Mouse (Mus musculus) midbrain, embryonic 15.5 days (tissue): ENCODE measurements around the gene Nlgn2. TPM values are rescaled to one million over a fixed set of nuclear protein-coding genes. Genes with fewer than 3 reads are reported as not detected.
"Not testable (repeated sequence)": the region's sequence is repeated elsewhere in the genome, so short reads cannot be mapped to it uniquely, and the experiment has no call there.

ENCODE experiments used
- ATAC-seq: fragments of 200-750 bp; cut with Nextera tagmentation; replicated peaks from 2 replicates; pipeline ENCODE4 v1.8.0; 2017; ENCODE audit warnings: moderate TSS enrichment
- H3K27ac ChIP-seq: fragments of 300-500 bp; sonication (generic); 2 replicates; pipeline ENCODE4 v1.5.1; 2015; ENCODE audit warnings: mild to moderate bottlenecking, inconsistent platforms
- H3K27me3 ChIP-seq: fragments of 300-500 bp; sonication (generic); replicated peaks from 2 replicates; pipeline ENCODE4 v1.6.1; 2015; ENCODE audit warnings: inconsistent platforms
- H3K36me3 ChIP-seq: fragments of 300-500 bp; sonication (generic); replicated peaks from 2 replicates; pipeline ENCODE4 v1.6.1; 2015; ENCODE audit warnings: inconsistent platforms
- H3K4me1 ChIP-seq: fragments of 300-500 bp; sonication (generic); 2 replicates; pipeline ENCODE4 v1.6.1; 2015; ENCODE audit warnings: inconsistent platforms
- H3K4me2 ChIP-seq: fragments of 300-500 bp; sonication (generic); 2 replicates; pipeline ENCODE4 v1.6.1; 2015; ENCODE audit warnings: inconsistent platforms, mild to moderate bottlenecking, moderate library complexity
- H3K4me3 ChIP-seq: fragments of 300-500 bp; sonication (generic); 2 replicates; pipeline ENCODE4 v1.5.1; 2015; ENCODE audit warnings: mild to moderate bottlenecking, inconsistent platforms
- H3K9ac ChIP-seq: fragments of 300-500 bp; sonication (generic); 2 replicates; pipeline ENCODE4 v1.6.1; 2015; ENCODE audit warnings: mild to moderate bottlenecking, inconsistent platforms
- H3K9me3 ChIP-seq: fragments of 300-500 bp; sonication (generic); 2 replicates; pipeline ENCODE4 v1.6.1; 2016; ENCODE audit warnings: inconsistent platforms
- WGBS: fragments of 180-500 bp; shearing (Covaris S2); methylation state at CpG from one replicate; pipeline ENCODE4 v1.1.7; 2015; ENCODE audit warnings: mixed read lengths; 5-methylcytosine and 5-hydroxymethylcytosine counted together
- polyA plus RNA-seq: library from polyadenylated mRNA; unstranded; fragments of >200 nt; fragmentation: Nextera tagmentation; extraction: Ambion mirVana; gene quantifications from 2 replicates; pipeline ENCODE4 v1.2.1, GENCODE M21; 2015

Nlgn2 gene
- polyA plus RNA-seq, 1 experiment from 2014 or later, result 24.2 TPM

DNA sequence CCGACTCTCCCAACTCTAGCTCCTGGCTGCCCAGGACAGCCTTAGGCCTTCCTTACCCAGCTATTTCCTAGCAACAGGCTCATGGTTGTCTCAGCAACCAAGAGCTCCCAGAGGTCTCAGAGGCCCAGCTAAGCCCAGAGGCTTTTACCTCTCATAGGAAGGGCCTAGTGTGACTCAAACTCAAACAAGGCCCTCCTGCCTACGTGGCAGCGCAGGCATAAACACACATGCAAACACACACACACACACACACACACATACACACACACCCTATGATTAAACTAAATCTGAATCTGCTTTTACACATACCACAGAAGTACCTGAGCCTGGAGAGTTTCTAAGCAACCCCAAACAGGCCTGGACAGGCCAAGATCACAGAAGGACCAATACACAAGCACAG, 40.8 kb upstream of the Nlgn2 start:
- Histone ChIP-seq H3K9ac (no peak overlapping the region), H3K27me3 (peaks cover 17% of the 10 kb centered on the region), H3K27ac (no peak overlapping the region), H3K9me3 (no peaks in the 10 kb centered on the region), H3K4me2 (no peak overlapping the region), H3K4me3 (no peak overlapping the region), H3K36me3 (no peaks in the 10 kb centered on the region), H3K4me1 (peaks cover 28% of the 10 kb centered on the region)
- 66% methylated on average over 3 of the region's 3 CpGs for WGBS
- no peak for ATAC-seq

DNA sequence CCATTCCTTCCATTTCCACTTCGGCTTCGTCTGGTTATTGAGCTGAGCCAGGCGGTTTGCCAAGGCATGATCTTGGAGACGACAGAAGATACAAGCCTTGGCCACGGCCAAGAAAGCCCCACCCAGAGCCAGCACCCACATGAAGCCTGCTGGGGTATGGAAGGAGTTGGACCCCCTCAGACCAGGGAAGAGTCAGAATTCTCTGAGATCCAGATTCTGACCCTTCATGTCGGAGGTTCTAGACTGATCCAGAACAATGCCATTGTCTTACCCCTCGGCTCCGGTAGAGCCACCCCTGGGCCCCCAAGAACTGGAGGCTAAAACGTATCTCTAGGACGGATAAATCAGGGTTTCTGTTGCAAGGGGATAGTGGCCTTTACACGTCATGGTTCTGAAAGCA, 40.3 kb upstream of the Nlgn2 start, which contains the start of gene Tmem95:
Tmem95 (minus strand) TSS at position 141 of the 400 bp plus-strand sequence.
- Histone ChIP-seq H3K4me3 (no peak within 1 kb of the TSS), H3K9ac (no peak within 1 kb of the TSS)
- no peak for ATAC-seq

DNA sequence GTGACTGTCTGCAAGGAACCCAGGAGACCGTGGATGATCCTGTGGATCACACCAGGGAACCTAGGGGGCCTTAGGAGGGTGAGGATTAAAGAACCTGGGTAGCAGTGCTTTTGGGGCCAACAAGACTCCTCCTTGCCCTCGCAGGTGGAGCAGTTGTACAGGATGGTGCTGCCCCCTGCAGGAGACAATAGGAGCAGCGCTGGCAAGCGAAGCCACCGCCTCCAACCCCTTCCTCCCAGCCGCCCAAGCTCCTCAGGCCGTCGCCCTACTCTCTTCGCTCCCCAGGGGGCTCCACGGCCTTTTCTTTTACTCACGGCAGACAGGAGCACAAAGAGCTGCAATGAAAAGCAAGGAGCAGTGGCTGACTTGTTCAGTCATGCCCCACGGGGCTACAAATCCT, 39.3 kb upstream of the Nlgn2 start:
- H3K36me3 ChIP-seq, result no peaks in the 10 kb centered on the region
- WGBS, result 2% methylated on average over 12 of the region's 12 CpGs
- no peak for ATAC-seq
- H3K27ac ChIP-seq, result no peak overlapping the region
- peaks cover 28% of the 10 kb centered on the region for H3K4me1 ChIP-seq
- H3K4me2 ChIP-seq, result peak overlapping the region; percentile 31
- H3K27me3 ChIP-seq, result peaks cover 12% of the 10 kb centered on the region
- H3K4me3 ChIP-seq, result no peak overlapping the region
- H3K9ac ChIP-seq, result no peak overlapping the region
- H3K9me3 ChIP-seq, result no peaks in the 10 kb centered on the region

More for the DNA sequence above, 40.3 kb upstream of the Nlgn2 start, which contains the start of gene Tmem95:
- Histone ChIP-seq H3K9me3 (no peaks in the 10 kb centered on the region), H3K36me3 (no peaks in the 10 kb centered on the region), H3K27me3 (peaks cover 17% of the 10 kb centered on the region), H3K4me2 (peak within 1 kb of the TSS; percentile 31), H3K27ac (no peak within 1 kb of the TSS), H3K4me1 (peaks cover 28% of the 10 kb centered on the region)
- 85% methylated on average over 11 of the region's 11 CpGs for WGBS

DNA sequence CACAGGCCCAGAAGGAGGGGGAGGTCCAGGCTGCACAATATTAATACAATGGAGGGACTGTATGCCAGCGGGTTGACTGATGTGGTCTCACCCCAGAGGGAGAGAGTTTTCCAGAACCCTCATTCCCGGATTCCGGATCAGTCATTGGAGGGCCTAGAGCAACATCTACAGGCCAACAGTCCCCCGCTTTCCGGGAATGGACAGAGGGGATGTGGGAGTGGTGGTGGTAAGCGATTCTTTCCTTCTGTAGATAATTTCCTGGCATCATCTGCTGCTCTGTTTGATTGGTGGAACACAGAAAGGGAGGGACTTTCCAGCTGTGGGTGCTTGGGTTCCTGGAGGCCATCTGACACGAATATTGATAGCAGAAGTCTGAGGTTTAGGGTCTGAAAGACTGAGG, 38.6 kb upstream of the Nlgn2 start:
- peaks cover 23% of the 10 kb centered on the region for H3K4me1 ChIP-seq
- no peak overlapping the region for H3K4me3 ChIP-seq
- no peaks in the 10 kb centered on the region for H3K9me3 ChIP-seq
- H3K4me2 ChIP-seq, result no peak overlapping the region
- no peak for ATAC-seq
- H3K9ac ChIP-seq, result no peak overlapping the region
- H3K36me3 ChIP-seq, result no peaks in the 10 kb centered on the region
- WGBS, result 77% methylated on average over 7 of the region's 7 CpGs
- H3K27me3 ChIP-seq, result peaks cover 6% of the 10 kb centered on the region
- H3K27ac ChIP-seq, result no peak overlapping the region

DNA sequence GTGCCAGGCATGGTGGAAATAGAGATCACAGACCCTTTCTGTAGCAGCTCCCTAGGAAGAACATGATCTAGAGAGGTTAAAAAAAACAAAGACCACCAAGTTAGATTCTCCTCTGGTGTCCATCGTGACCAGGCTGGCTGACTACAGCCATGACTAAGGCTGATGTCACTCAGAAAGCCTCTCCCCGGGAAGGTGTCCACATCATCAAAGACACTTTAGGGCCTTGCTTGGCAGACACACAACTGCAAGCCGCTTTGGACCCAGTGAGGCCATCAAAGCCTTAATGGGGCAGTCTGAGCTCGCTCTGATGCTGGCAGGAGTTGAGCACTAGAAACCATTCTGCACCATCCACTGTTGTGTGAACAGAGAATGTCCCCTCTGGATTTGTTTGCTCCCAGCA, 34.9 kb upstream of the Nlgn2 start:
- H3K36me3 ChIP-seq, result no peaks in the 10 kb centered on the region
- H3K9me3 ChIP-seq, result no peaks in the 10 kb centered on the region
- H3K27me3 ChIP-seq, result no peaks in the 10 kb centered on the region
- H3K4me3 ChIP-seq, result no peak overlapping the region
- H3K4me2 ChIP-seq, result no peak overlapping the region
- peaks cover 5% of the 10 kb centered on the region; the same call in 1 of the 2 replicates for H3K4me1 ChIP-seq
- H3K9ac ChIP-seq, result no peak overlapping the region
- ATAC-seq, result no peak
- 80% methylated on average over 4 of the region's 4 CpGs for WGBS
- no peak overlapping the region for H3K27ac ChIP-seq

DNA sequence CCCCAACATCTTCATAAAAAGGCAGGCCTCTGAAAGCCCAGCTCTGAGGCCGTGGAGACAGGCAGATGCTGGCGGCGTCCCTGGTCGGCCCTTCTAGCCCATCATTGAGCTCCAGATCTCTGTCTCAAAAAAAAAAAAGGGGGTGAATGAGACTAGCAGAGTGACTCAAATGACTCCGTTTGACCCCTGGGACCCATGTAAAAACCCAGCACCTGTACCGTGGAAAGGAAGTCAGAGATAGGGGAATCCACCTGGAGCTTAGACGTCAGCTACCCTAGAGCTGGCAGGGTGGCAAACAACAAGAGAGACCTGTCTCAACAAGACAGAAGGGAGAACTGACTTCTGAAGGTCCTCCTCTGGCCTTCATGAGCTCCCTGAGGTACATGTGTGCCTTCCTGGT, 34.2 kb upstream of the Nlgn2 start:
- WGBS, result 90% methylated on average over 7 of the region's 7 CpGs
- Histone ChIP-seq H3K9ac (no peak overlapping the region), H3K27me3 (no peaks in the 10 kb centered on the region), H3K36me3 (no peaks in the 10 kb centered on the region), H3K4me2 (no peak overlapping the region), H3K4me3 (no peak overlapping the region), H3K9me3 (no peaks in the 10 kb centered on the region), H3K27ac (no peak overlapping the region), H3K4me1 (no peaks in the 10 kb centered on the region)
- no peak for ATAC-seq

DNA sequence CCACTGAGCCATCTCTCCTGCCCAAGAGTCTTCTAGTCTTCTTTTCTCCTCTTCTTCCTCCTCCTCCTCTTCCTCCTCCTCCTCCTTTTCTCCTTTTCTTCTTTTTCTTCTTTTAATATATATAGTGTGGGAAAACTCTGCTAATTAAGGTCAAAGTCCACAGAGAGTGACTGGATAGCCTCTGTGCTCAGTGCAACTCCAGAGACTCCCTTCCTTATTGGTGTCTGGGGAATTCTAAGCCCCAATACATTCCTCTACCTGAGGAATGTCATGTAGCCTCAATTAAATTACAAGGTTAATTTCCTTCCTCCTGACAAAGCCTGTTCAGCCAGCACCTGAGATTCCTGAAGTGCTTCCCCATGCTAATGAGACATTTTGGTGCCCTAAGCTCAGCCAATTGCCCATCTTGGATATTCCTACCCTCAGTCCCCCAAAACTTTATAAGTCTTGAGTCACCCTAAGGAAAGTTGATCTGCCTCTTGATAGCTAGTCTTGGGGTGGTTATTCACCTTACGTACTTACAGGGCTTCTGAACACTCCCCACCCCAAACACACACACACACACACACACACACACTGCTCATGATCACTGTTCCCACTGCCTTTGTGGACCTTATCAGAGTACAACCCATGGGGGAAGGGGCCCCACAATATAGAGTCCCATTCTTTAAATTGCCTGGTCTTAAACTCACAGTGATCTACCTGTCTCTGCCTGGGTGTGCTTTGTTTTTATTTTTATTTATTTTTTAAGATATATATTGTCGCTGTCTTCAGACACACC, 32.9 kb upstream of the Nlgn2 start:
- Histone ChIP-seq H3K4me2 (no peak overlapping the region), H3K9ac (no peak overlapping the region), H3K4me3 (no peak overlapping the region), H3K9me3 (no peaks in the 10 kb centered on the region), H3K27me3 (no peaks in the 10 kb centered on the region), H3K4me1 (no peaks in the 10 kb centered on the region), H3K36me3 (no peaks in the 10 kb centered on the region), H3K27ac (no peak overlapping the region)
- 99% methylated on average over 2 of the region's 2 CpGs for WGBS
- ATAC-seq, result no peak

DNA sequence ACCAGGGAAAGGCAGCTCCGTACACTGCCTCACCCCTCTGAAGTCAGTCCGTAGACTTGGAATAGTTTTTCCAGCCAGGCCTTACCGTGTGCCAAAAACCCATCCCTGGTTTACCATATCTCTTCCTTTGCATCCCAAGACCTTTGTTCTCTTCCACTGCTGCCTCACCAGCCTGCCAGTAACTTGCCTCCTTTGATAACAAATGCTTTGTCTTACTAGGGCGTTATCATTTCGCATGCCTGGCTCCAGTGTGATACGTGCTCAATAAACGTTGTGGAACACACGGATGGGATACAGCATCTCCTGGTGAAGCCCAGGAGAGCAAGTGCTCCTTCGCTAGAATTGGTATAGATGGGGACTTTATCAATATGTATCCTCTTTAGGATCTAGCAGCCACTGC, 29.8 kb upstream of the Nlgn2 start:
- WGBS, result 74% methylated on average over 9 of the region's 9 CpGs
- H3K9me3 ChIP-seq, result no peaks in the 10 kb centered on the region
- H3K27me3 ChIP-seq, result no peaks in the 10 kb centered on the region
- no peak for ATAC-seq
- no peak overlapping the region for H3K27ac ChIP-seq
- no peaks in the 10 kb centered on the region for H3K4me1 ChIP-seq
- H3K4me2 ChIP-seq, result no peak overlapping the region
- H3K4me3 ChIP-seq, result no peak overlapping the region
- H3K9ac ChIP-seq, result no peak overlapping the region
- H3K36me3 ChIP-seq, result no peaks in the 10 kb centered on the region

DNA sequence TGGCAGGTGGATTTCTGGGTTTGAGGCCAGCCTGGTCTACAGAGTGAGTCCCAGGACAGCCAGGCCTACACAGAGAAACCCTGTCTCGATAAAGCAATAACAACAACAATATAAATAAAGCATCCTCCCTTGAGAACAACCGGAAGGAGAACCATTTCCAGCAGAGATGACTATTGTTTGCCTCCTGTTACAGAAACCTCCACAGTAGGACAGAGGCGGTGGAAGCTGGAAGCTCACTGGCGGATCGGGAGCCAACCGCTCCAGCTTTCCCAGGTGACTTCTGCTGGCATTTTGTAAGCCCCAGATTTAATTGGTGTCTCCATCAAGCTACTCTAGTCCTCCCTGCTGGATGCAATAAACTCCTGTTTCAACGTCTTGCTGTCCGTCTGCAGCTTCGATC, 28.0 kb upstream of the Nlgn2 start:
- Histone ChIP-seq H3K9ac (no peak overlapping the region), H3K4me3 (no peak overlapping the region), H3K4me1 (no peaks in the 10 kb centered on the region), H3K27ac (no peak overlapping the region), H3K9me3 (no peaks in the 10 kb centered on the region), H3K27me3 (no peaks in the 10 kb centered on the region), H3K36me3 (no peaks in the 10 kb centered on the region), H3K4me2 (no peak overlapping the region)
- ATAC-seq, result no peak
- 76% methylated on average over 9 of the region's 9 CpGs for WGBS

DNA sequence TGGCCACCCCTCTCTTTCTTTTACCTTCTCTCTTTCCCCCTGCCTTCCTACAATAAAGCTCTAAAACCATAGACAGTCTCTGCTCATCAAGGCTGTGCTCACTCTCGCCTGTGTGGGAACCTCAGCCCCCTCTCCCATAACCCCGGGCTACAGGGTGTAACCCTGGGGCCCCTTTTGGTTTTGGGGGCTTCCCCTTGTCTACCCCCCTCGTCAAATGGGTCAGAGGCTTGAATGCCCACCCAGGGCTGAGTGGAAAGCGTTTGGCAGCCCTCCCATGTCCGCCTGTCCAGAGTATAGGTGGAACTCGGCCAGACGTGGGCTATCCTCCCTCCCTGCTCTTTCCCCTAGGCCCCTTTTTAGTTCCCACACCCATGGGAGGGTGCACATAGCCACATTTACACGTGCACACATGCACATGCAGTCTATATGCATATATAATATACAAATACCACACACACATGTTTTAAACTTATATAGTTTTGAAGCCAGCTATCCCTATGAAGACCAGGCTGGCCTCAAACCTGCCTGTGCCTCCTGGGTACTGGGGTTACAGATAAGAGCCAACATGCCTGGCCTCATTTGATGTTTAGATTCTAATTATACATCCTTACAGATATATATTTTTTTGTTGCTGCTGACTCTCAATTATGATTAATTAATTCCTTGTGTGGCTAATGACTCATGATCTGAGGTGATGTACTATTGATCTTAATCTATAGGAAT, 26.7 kb upstream of the Nlgn2 start:
- Histone ChIP-seq H3K4me2 (no peak overlapping the region), H3K27ac (no peak overlapping the region), H3K4me3 (no peak overlapping the region), H3K36me3 (no peaks in the 10 kb centered on the region), H3K4me1 (no peaks in the 10 kb centered on the region), H3K9me3 (no peaks in the 10 kb centered on the region), H3K27me3 (peaks cover 2% of the 10 kb centered on the region; the same call in 1 of the 2 replicates), H3K9ac (no peak overlapping the region)
- no peak for ATAC-seq
- 53% methylated on average over 8 of the region's 8 CpGs for WGBS

DNA sequence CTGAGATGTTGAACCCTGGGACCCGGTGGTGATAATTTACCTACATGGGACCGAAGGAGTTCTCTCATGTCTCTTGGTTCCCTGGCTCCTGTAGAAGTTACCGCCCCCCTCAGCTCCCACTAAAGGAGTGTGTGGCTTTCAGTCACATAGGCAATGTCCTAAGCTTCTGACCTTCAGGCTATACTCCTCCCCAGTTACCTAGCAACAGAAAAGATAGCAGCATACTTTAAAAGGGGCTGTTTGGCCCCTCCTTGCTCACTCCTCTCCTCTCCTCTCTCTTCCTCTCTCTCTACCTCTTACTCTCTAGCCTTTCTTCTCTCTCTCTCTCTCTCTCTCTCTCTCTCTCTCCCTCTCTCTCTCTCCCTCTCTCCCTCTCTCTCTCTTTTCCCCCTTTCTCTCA, 26.1 kb upstream of the Nlgn2 start:
- not testable (repeated sequence) for H3K36me3 ChIP-seq, H3K4me3 ChIP-seq, H3K9ac ChIP-seq, ATAC-seq, H3K27ac ChIP-seq, H3K27me3 ChIP-seq, H3K4me2 ChIP-seq, H3K9me3 ChIP-seq, H3K4me1 ChIP-seq
- 87% methylated on average over 3 of the region's 3 CpGs for WGBS

DNA sequence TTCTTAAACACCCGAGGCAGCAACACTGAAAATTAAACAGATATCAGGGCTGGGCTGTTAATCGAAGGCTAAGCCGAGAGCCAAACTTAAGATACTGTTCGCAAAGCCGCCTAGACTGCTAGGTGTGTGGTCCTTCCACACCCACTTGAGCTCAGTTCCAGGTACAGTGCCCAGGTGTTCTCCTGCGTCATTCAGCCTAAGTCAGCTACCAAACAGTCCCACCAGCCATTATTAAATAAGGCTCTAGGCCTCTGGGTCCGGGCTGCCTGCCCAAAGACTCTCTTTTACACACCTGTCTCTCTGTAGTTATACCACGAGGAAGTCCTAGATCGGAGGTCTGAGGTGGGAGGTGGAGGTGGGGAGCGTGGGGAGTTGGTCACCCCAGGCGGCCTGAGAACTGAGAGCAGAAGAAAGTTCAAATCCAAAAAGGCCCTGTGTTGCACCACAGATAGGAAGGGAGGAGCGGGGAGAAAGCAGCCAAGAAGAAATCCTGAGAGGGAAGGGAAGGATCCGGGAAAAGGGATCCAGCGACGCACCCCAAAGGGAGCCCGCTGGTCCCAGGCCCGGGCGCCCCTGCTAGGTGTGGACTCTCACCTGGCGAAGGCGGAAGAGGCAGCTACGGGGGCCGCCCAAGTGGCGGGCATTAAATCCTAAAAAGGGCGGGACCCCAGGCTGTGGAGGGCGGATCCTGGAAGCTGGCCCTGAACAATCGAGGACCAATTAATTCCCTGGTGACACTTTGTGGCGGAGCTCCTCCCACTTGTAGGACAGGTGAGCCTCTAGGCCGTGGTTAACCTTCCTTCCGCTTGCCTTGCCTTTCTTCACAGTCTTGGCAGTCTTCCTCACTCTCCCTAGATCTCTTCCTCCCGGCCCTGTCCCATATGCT, 20.8 kb upstream of the Nlgn2 start, which contains the start of gene Tnk1:
Tnk1 (minus strand) TSS at position 618 of the 886 bp plus-strand sequence.
- Histone ChIP-seq H3K36me3 (no peaks in the 10 kb centered on the region), H3K4me2 (no peak within 1 kb of the TSS), H3K9ac (no peak within 1 kb of the TSS), H3K9me3 (no peaks in the 10 kb centered on the region), H3K4me3 (no peak within 1 kb of the TSS), H3K27ac (no peak within 1 kb of the TSS), H3K27me3 (peaks cover 12% of the 10 kb centered on the region; the same call in 1 of the 2 replicates), H3K4me1 (no peaks in the 10 kb centered on the region; the same call in 1 of the 2 replicates)
- 22% methylated on average over 30 of the region's 30 CpGs for WGBS
- ATAC-seq, result no peak
